Mouse (Mus musculus): ENCODE results near the gene Hbq1b.

- no peak for TF ChIP-seq CTCF (IDR thresholded peaks at IDR 0.05; ENCODE audit: borderline replicate concordance, insufficient read depth, low read depth, low read length)
- no peak for TF ChIP-seq POLR2A (IDR thresholded peaks at IDR 0.05; ENCODE audit: borderline replicate concordance, insufficient read depth, low read length)
Measured at GRCm38 (mm10) chr11:32256146-32256545, 30.6 kb upstream of the Hbq1b start.

All from cerebellum, adult 2 months (tissue).